Mouse (Mus musculus) adrenal gland, postnatal 14 days (tissue): ENCODE data around the gene Znrd1. TPM values are rescaled to one million over a fixed set of nuclear protein-coding genes. Genes with fewer than 3 reads are reported as not detected.
"Not testable (repeated sequence)": the region's sequence is repeated elsewhere in the genome, so short reads cannot be mapped to it uniquely, and the experiment has no call there.

Experiments used
- DNase-seq: peaks from one replicate; pipeline ENCODE4 v3.0.0; 2021; ENCODE audit warnings: mixed read lengths
- long read RNA-seq, 2 experiments: library from polyadenylated mRNA; stranded (forward); transcript quantifications; one replicate each; pipeline ENCODE4 v2.0.0; 2021
- total RNA-seq: library from RNA; stranded (reverse); gene quantifications from 2 replicates; pipeline ENCODE4 v1.2.3, GENCODE M21; 2021

Gene Znrd1
- 36.5 and 39.8 TPM in 2 replicates for total RNA-seq
- long read RNA-seq, experiment 1, transcript Znrd1-202 (5 exons, 710 nt): major isoform, 18 of 21 reads
- long read RNA-seq, experiment 1, partial matches to known transcripts: 0 of 21 reads
- long read RNA-seq, experiment 1, other reads (novel, unspliced or antisense): 0 of 21 reads
- long read RNA-seq, experiment 2, transcript Znrd1-202 (5 exons, 710 nt): major isoform, 14 of 25 reads
- long read RNA-seq, experiment 2, transcript Znrd1-201 (4 exons, 742 nt): minor isoform, 10 of 25 reads
- long read RNA-seq, experiment 2, partial matches to known transcripts: 1 of 25 reads
- long read RNA-seq, experiment 2, other reads (novel, unspliced or antisense): 0 of 25 reads

DNA sequence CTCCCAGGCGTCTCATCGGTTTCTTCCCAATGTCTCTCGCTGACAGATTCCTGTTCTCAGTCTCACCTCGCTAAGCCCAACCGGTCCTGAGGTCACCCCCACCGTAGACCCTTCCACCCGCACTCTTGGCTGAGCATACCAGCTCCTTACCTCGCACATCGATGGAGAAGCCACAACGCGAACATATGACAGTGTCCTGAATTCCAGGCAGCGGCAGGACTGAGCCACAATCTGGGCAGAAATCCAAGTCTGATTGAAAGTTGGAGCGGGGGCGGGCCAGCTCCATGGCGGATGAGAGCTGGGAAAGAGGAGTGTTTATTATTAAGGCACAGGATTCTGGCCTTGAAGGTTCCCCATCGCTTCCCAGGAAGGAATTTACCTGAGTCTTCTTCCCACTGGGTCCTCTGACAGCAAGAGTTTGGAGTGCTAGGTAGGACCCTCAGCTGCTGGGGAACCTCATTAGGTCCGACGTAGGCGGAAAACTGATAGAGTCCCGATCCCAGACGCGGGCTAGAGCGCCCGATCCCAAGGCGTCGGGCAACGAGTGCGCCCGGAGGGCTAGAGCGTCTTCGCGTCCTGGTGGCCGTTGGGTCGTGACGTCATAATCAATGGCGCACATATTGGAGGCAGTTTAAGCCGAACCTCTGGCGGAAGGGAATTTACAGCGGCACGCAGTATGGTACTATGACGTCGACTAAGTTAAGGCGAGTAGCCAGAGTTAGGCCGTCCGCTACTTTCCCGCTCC, at the start of gene Znrd1, which contains the start of gene Znrd1as:
Gene Znrd1, minus strand, starts transcription at position 561 of the 745 bp plus-strand sequence.
Gene Znrd1as, plus strand, starts transcription at position 594 of the 745 bp plus-strand sequence.
- DNase-seq: peak; percentile 97

DNA sequence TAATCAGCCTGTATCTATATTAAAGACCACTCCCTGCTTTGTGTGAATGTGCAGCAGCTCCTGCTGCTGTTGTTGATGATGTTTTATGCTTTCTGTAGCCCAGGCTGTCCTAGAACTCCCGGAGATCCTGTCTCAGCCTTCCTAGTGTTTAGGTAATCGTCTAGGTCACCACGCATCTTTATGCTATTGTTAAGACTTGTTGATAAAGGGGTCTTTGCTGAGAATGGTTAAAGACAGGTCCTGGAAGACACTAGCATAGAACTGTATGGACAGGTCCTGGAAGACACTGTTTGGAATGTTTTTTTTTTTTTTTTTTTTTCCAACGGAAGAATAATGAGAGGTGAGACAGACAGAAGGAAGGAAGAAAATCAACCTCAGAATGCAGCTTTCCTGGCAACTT, 45.0 kb upstream of the Znrd1 start:
- DNase-seq: no peak

DNA sequence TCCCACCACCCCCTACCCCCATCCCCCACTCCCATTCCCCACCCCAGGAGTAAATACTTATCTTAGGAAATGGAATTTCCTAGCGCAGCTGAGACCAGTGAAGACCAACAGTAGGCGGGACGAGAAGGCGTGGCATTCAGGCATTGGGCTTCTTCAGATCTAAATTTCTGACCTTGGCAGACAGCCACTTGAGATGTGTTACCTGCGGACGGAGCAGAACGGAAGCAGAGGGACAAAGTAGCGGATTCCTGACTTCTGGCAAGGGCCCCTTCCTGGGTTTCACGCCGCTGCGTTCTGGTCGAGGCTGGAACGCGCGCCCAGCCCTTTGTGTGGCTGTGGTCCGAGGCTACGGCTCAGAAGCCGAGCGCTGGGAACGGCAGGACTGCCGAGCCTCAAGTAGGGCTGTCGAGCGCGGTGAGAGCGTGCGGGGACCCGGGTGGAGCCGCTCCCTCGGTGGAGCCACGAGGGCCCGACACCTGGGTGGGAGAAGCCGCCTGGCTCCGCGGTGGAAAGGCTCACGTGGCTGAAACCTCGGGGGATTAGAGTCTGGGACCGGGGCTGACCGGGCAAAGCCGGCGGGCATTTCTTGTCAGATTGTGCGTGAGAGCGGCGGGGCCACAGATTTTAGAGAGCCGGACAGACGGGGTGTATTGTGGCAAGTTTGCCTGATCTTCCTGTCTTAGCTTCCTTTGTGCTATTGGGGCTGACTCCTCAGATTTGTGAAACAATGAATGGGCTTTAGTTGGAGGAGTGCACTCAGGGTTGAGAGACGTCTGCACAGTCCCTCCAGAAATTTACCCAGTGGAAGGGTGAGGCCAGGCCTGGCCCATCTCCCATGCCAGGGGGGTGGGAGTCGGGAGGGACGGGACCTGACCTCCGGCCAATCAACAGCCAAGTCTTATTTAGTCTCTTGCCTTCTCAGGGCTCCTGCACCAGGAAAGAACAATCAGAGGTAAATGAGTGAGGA, 44.3 kb upstream of the Znrd1 start:
- DNase-seq: peak; percentile 47

DNA sequence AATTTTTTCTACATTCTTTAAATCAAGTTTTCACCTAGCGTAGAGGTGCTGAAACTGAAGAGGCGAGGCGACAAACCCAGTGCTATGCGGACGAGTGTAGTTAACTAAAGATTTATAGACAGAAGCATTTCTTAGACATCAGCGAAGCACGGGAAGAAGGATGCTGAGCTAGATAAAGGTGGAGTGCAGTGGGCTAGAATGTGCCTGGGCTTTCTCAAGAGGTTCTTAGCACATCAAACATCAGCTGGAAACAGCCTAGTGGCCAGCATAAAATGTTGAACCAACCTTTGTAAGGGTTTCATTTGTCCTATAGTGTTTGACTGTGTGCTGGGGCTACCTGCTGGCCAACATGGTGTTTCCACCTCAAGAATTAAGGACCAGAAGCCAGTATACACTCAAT, 42.5 kb upstream of the Znrd1 start, which contains the start of gene Zfp57:
Gene Zfp57, plus strand, starts transcription at position 301 of the 400 bp plus-strand sequence.
- DNase-seq: no peak

DNA sequence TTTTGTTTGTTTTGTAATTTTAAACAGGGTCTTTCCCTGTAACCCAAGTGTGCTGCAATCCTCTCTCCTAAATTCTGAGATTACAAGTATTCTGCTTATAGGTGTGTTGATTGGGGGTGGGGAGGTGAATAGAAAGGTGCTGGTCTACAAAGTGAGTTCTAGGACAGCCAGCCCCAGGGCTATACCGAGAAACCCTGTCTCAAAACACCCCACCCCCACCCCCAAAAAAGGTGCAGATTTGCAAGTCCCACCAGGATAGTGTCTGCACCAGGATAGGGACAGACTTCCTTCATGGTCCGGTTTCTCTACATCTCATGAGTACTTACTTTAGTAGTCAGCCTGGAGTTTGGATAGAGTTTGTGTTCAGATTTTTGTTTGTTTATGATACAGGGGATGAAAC, 40.1 kb upstream of the Znrd1 start:
- DNase-seq: no peak

DNA sequence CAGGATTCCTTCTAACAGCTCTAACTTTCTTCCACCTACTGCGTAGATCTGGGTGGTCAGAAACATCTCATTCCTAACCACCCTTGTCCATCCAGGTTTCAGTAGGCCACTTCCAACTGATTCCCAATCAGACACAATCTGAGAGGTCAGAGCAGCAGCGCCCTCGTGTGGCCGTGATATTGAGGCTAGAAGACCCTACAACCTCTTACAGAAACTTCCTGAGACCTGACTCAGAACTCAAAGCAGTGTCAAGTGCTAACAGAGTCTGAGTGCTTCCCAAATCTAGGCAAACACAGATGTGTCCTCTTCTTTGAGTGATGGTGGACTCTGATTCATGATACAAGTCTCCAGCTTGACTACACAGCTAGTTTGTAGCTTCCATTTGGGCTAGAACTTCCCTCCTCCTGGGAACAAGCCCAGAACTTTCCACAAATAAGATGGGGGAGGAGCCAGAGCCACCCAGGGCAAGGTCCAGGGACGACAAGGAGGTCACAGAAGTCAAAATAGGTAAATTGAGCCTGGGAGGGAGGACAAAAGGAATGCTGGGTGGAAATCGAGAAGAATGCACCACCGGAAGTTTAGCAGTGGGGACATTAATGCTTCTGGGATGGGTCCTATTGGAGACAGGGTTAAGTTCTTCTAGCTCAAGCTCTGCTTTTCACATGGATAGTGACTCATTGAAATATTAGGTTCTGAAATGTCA, 38.8 kb upstream of the Znrd1 start:
- peak; percentile 88 for DNase-seq

DNA sequence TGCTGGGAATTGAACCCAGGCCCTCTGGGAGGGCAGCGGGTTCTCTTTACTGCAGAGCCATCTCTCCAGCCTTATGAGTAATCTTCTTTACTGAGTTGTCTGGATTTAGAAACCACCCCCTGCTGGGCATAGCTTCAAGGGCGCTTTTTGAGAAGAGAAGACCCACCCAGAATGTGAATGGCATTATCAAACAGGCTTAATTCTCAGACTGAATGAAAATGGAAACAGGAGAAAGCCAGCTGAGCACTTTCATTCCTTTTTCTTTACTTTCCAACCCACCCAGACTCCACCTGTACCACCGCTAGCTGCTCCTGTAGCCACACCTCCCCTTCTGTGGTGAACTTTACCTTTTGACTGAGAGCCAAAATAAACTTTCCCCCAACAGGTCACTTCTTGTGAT, 37.1 kb upstream of the Znrd1 start:
- no peak for DNase-seq

DNA sequence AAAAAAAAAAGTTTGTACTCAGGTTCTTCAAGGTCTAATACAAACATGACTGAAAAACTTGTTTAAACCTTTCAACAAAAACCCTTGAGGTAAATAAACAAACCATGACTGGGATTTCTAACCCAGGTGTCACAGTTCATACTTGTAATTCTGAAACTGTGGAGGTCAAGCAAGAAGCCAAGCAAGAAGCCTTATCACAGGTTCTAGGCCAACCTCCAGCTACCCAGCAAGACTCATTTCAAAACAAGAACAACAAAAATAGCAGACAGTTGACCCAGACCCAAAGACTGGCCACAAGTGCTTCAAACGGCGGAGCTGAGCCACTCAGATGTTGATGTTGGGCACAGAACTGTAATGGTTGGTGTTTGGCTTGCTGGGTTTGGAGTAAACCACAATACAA, 36.2 kb upstream of the Znrd1 start:
- no peak for DNase-seq

DNA sequence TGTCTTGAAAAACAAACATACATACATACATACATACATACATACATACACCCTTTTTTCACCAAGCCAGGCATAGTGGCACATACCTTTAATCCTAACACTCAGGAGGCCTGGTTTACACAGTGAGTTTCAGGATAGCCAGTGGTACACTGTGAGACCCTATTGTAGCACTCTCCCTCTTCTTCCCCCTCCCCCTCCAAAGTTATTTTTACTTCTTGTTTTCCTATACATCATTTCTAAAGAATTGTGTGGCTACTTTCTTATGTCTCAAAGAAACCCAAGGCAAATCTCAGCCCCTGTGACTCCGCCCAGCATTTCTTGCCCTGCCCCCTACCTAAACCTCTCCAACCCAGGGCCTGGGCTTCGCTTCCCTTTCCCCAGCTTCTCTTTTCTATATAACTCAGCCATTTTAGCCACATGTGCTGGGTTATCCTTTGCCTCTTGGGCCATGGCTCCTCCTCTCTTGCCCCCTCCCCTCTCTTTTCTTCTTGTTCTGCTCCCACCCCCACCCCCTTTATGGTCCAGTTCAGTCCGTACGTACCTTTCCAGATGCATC, 35.5 kb upstream of the Znrd1 start:
- no peak for DNase-seq

DNA sequence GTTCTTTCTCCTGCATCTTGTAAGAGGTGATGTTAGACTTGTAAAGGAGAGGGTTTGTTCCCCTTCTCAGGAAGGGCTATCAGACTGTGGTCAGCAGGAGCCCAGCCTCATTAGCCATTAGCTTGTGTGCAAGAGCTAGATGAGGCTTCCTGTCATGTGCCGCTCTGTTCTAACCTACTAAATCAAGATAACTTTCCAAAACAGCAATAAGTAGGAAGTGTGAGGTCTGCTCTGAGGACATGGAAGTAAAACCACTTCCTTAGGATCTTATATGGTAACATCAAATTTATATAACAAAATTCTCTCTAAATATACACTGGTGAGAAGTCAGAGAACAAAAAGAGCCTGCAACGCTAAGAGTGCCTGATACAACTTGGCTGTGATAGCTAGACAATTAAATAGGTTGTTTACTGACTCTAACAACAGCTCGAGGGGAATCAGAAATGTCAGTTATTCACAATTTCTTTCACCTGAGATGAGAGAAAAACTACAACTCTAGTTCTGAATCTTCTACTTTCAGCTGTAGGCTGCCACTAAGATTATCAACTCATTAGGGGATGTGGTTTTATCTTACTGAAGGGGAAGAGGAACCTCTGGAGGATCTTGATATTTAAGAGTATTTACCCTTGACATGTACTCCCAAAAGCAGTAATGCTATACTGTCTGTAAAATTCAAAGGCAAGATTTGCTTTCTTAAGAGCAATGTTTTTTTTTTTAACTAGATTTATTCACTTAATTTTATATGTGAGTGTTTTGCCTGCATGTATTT, 34.2 kb upstream of the Znrd1 start:
- no peak for DNase-seq

DNA sequence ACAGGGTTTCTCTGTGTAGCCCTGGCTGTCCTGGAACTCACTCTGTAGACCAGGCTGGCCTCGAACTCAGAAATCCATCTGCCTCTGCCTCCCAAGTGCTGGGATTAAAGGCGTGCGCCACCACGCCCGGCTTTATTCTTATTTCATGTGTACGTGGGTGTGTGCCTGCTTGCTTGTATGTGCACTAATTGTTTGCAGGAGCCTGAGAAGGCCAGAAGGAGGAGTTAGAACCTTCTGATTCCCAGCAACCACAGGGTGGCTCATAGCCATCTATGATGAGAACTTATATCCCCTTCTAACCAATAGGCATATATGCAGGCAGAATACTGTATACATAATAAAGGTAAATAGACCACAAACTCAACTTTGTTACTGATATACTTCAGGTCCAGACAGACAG, 32.3 kb upstream of the Znrd1 start:
- DNase-seq: not testable (repeated sequence)

DNA sequence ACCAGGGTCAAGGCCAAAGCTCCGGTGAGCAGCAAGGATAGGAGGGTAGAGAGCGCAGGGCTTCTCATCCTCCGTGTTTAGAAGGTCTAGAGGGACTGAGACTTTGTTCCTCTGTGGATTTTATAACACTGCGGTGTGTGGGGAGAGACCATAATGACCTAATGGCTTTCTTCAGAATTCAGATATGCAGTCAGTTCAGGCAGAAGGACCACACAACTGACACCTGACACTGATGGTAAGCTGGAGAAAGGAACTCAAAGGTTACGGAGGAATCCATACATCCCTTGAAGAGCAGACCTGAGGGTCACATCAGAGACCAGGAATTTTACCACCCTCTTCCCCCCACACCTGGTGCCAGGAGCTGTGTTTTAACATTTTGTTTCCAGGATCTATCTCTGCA, 31.1 kb upstream of the Znrd1 start, which contains the start of gene H2-M5:
Gene H2-M5, minus strand, starts transcription at position 101 of the 400 bp plus-strand sequence.
- no peak for DNase-seq

DNA sequence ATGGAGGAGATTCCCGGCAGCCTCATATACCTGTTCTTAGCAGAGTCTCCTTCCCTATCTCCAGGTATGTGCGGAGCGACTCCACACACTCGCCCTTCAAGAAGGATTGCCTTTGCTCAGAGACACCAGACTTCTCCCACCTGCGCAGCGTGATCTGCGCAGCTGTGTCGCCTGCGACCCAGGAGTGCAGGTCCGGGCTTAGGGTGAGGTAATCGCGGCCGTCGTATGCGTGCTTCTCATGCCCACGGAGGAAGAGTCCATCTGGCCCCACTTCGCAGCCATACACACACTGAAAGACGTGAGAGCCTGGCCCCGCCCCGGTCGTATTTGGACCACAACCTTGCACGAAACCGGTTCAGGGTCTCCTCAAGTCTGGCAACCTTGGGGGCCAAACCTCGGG, 30.1 kb upstream of the Znrd1 start:
- no peak for DNase-seq

DNA sequence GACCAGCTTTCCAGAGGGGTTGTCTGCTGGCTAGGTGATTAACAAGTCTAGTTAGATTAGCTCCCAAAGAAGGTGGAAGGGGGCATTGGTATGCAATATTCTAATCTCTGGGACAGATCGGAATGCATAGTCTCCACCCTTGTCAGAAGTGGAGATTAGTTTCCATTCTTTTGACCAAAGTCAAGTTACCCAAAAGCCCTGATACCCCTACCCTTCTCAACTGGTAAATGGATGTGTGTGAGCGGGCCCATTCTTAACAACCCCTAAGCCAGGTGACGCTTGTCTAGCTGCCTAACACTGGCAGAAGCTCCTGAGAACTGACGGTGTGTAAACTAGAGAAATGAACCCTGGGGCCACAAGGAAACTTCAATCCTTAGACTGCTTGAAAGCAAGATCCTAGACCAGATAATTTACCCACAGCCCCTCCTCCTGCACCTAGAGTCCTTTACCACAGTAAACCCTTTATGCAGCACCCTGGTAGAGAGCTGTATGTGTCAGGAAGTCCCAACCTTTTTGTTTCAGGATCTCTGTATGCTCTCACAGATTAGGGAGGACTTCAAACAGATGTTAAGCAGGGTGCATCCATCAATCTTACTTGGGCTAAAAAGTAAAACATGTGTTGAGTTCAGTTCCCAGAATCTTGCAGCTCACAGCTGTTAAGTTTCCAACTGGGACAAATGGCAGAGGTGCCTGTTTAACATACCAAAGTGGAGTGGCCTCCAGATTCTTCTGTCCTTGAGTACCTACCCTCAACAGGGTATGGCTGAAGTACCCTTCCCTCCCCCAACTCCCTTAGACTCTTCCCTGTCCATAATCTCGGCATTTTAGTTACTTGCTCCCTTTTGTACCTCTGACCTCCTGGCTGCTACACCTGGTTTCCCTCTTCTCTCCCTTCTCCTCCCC, 24.1 kb upstream of the Znrd1 start:
- DNase-seq: no peak

DNA sequence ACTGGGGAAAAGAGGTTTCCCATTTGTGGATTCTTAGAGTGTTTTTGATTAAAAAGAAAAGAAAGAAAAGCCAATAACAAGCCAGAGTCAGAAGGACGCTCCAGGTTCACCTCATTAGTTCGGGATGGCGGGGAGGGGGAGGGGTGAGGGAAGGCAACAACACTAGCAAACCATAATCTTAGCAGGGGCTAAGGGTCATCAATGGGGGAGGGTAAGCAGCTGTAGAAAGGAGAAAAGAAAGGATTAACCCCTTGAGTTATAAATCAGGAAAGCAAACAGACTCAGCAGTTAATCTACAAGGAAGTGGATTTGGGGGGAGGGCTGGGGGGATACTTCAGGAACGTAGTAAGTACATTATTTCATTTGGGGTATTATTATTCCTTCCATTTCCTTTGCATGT, 23.5 kb upstream of the Znrd1 start:
- no peak for DNase-seq

DNA sequence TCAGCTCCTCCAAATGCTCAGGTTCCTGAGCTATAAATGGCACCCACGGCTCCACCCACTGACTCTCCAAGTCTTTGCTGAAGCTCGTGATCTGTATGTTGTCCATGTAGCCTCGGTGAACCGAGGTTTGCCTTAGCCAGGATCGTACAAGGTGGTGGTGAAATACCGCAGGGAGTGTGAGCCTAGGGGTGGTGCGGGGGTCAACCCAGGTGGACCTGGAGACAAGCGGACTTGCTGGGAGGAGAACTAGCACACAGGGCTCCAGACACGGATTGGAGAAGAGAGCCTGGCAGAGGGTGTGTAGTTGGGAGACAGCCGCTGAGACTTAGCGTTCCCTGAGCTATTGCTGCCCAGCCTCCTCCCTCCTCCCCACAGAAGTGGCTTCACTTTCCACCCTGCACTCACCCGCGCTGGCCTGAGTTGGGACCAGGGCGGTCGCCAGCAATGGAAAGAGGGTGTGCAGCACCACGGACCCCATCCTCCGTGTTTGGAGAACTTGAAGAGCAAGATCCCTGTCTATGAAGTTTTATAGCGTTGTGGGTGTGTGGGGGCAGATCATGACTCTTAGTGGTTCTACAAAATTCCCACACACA, 23.0 kb upstream of the Znrd1 start, which contains the start of gene 2410137M14Rik:
Gene 2410137M14Rik, minus strand, starts transcription at position 17 of the 593 bp plus-strand sequence.
- peak; percentile 13 for DNase-seq

DNA sequence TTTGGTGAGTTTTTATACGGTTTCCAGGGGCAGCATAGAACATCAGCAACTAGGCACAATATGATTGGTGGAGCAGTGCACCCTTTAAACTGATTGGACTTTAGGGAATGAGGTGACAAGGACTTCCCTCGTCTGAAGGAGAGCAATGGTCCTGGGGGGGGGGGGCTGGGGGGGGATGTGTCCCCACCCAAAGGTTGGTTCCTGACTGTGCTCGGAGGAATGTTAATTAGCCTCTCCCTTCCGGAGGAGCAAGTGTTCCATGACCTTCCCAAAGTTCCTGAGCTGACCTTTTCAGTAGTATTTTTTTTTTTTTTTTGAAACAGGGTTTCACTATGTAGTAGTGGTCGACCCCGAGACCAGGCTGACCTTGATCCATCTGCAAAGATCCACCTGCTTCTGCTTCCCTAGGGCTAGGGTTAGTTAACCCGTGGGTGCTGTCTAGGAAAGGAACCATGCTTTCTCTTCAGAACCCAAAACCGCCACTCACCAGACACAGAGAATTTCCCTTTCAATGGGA, 15.0 kb upstream of the Znrd1 start:
- no peak for DNase-seq

DNA sequence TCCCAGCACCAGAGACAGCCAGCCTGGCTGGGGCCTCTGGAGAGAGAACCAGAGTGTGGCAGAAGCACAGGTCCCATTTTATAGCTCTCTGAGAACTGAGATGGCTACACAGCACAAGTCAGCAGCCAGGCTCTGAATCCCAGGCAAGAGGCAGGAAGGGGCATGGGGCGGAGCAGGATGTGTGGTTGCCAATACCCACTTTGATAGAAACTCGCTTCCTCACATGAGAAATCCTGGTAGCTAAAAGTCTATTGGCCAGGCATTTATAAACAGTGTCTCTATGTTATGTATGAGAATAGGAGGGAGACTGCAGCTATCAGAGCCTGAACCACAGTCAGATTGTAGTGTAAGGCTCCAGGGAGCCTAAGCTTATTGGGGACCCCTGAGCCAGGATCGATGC, 14.4 kb upstream of the Znrd1 start:
- DNase-seq: no peak
